Mouse (Mus musculus): Measurements from ENCODE around the gene Mybbp1a. TPM values are rescaled to one million over a fixed set of nuclear protein-coding genes. Genes with fewer than 3 reads are reported as not detected.

Mybbp1a gene
- polyA plus RNA-seq (2015; fragmentation: Nextera tagmentation; extraction: Ambion mirVana), result 159 and 164 TPM in 2 replicates

- peak within 1 kb of the TSS; percentile 97 for H3K4me3 ChIP-seq
- peaks cover 10% of the 10 kb centered on the region for H3K4me1 ChIP-seq
- H3K36me3 ChIP-seq, result peaks cover 40% of the 10 kb centered on the region
- peak within 1 kb of the TSS; percentile 90 for H3K27ac ChIP-seq
- H3K4me2 ChIP-seq (replicated peaks), result peak within 1 kb of the TSS; percentile 95
- under 1% methylated on average over 46 of the region's 46 CpGs for WGBS
- H3K9ac ChIP-seq, result peak within 1 kb of the TSS; percentile 94
- peak; percentile 94 for ATAC-seq (ENCODE audit: low FRiP score, low read depth)
- H3K9me3 ChIP-seq, result no peaks in the 10 kb centered on the region
- no peaks in the 10 kb centered on the region for H3K27me3 ChIP-seq
Observed at GRCm38 (mm10) chr11:72440965-72441664, at the start of gene Mybbp1a. Gene Mybbp1a, plus strand, starts transcription at chr11:72441355.

GRCm38 (mm10) chr11:72393243-72393642, 47.9 kb upstream of the Mybbp1a start:
- no peak overlapping the region for H3K4me2 ChIP-seq (replicated peaks)
- 71% methylated on average over 3 of the region's 3 CpGs for WGBS

GRCm38 (mm10) chr11:72393669-72394068, 47.5 kb upstream of the Mybbp1a start:
- H3K27me3 ChIP-seq, result no peaks in the 10 kb centered on the region
- H3K9ac ChIP-seq, result no peak overlapping the region
- ATAC-seq (ENCODE audit: low FRiP score, low read depth), result no peak

More at GRCm38 (mm10) chr11:72393243-72393642, 47.9 kb upstream of the Mybbp1a start:
- Histone ChIP-seq H3K9me3 (no peaks in the 10 kb centered on the region), H3K27ac (no peak overlapping the region), H3K9ac (no peak overlapping the region), H3K4me3 (no peak overlapping the region), H3K27me3 (no peaks in the 10 kb centered on the region), H3K36me3 (no peaks in the 10 kb centered on the region), H3K4me1 (peaks cover 56% of the 10 kb centered on the region)
- ATAC-seq (ENCODE audit: low FRiP score, low read depth), result no peak

GRCm38 (mm10) chr11:72394694-72395093, 46.5 kb upstream of the Mybbp1a start:
- Histone ChIP-seq H3K4me1 (peaks cover 47% of the 10 kb centered on the region), H3K36me3 (no peaks in the 10 kb centered on the region), H3K9ac (no peak overlapping the region), H3K27ac (no peak overlapping the region), H3K9me3 (no peaks in the 10 kb centered on the region), H3K4me3 (no peak overlapping the region), H3K27me3 (no peaks in the 10 kb centered on the region), H3K4me2 (replicated peaks) (no peak overlapping the region)
- no peak for ATAC-seq (ENCODE audit: low FRiP score, low read depth)
- WGBS, result 80% methylated on average over 2 of the region's 2 CpGs

More at GRCm38 (mm10) chr11:72393669-72394068, 47.5 kb upstream of the Mybbp1a start:
- no peaks in the 10 kb centered on the region for H3K36me3 ChIP-seq
- H3K4me3 ChIP-seq, result no peak overlapping the region
- H3K4me2 ChIP-seq (replicated peaks), result no peak overlapping the region
- H3K4me1 ChIP-seq, result peaks cover 55% of the 10 kb centered on the region
- H3K9me3 ChIP-seq, result no peaks in the 10 kb centered on the region
- WGBS, result 29% methylated on average over 5 of the region's 5 CpGs
- no peak overlapping the region for H3K27ac ChIP-seq

GRCm38 (mm10) chr11:72395652-72396051, 45.5 kb upstream of the Mybbp1a start:
- no peaks in the 10 kb centered on the region for H3K27me3 ChIP-seq
- 0 out of 2 replicates have a peak, but pooled peaks cover 4% of the 10 kb centered on the region for H3K36me3 ChIP-seq
- peak; percentile 55; the same call in 1 of the 2 replicates for ATAC-seq (ENCODE audit: low FRiP score, low read depth)
- no peaks in the 10 kb centered on the region for H3K9me3 ChIP-seq
- H3K4me3 ChIP-seq, result no peak overlapping the region
- H3K27ac ChIP-seq, result peak overlapping the region; percentile 15; the same call in 1 of the 2 replicates
- 50% methylated on average over 6 of the region's 6 CpGs for WGBS
- no peak overlapping the region for H3K9ac ChIP-seq
- peaks cover 43% of the 10 kb centered on the region for H3K4me1 ChIP-seq
- no peak overlapping the region for H3K4me2 ChIP-seq (replicated peaks)

- no peak overlapping the region for H3K4me2 ChIP-seq (replicated peaks)
- no peak; the same call in 1 of the 2 replicates for ATAC-seq (ENCODE audit: low FRiP score, low read depth)
- peak overlapping the region; percentile 48 for H3K27ac ChIP-seq
Observed at GRCm38 (mm10) chr11:72396621-72397020, 44.5 kb upstream of the Mybbp1a start.

GRCm38 (mm10) chr11:72397072-72397471, 44.1 kb upstream of the Mybbp1a start:
- H3K4me1 ChIP-seq, result peaks cover 43% of the 10 kb centered on the region
- H3K36me3 ChIP-seq, result peaks cover 8% of the 10 kb centered on the region; the same call in 1 of the 2 replicates
- H3K27me3 ChIP-seq, result no peaks in the 10 kb centered on the region
- no peaks in the 10 kb centered on the region for H3K9me3 ChIP-seq
- no peak overlapping the region; the same call in 1 of the 2 replicates for H3K27ac ChIP-seq
- no peak for ATAC-seq (ENCODE audit: low FRiP score, low read depth)
- H3K4me2 ChIP-seq (replicated peaks), result no peak overlapping the region
- WGBS, result 55% methylated on average over 10 of the region's 10 CpGs
- H3K4me3 ChIP-seq, result no peak overlapping the region
- no peak overlapping the region for H3K9ac ChIP-seq

More at GRCm38 (mm10) chr11:72396621-72397020, 44.5 kb upstream of the Mybbp1a start:
- Histone ChIP-seq H3K4me3 (no peak overlapping the region), H3K36me3 (peaks cover 8% of the 10 kb centered on the region; the same call in 1 of the 2 replicates), H3K4me1 (peaks cover 43% of the 10 kb centered on the region), H3K9ac (no peak overlapping the region), H3K27me3 (no peaks in the 10 kb centered on the region), H3K9me3 (no peaks in the 10 kb centered on the region)
- 71% methylated on average over 7 of the region's 7 CpGs for WGBS

GRCm38 (mm10) chr11:72397811-72398525, 43.2 kb upstream of the Mybbp1a start:
- H3K4me2 ChIP-seq (replicated peaks), result no peak overlapping the region
- no peak overlapping the region for H3K4me3 ChIP-seq
- ATAC-seq (ENCODE audit: low FRiP score, low read depth), result no peak
- peak overlapping the region; percentile 22; the same call in 1 of the 2 replicates for H3K27ac ChIP-seq
- peaks cover 43% of the 10 kb centered on the region for H3K4me1 ChIP-seq
- no peak overlapping the region for H3K9ac ChIP-seq
- H3K36me3 ChIP-seq, result peaks cover 8% of the 10 kb centered on the region; the same call in 1 of the 2 replicates
- H3K27me3 ChIP-seq, result no peaks in the 10 kb centered on the region
- 72% methylated on average over 8 of the region's 8 CpGs for WGBS
- no peaks in the 10 kb centered on the region for H3K9me3 ChIP-seq

- peaks cover 8% of the 10 kb centered on the region; the same call in 1 of the 2 replicates for H3K36me3 ChIP-seq
- no peak overlapping the region for H3K27ac ChIP-seq
- peaks cover 4% of the 10 kb centered on the region; the same call in 1 of the 2 replicates for H3K27me3 ChIP-seq
- no peak overlapping the region for H3K4me3 ChIP-seq
- H3K9ac ChIP-seq, result no peak overlapping the region
- no peak for ATAC-seq (ENCODE audit: low FRiP score, low read depth)
- no peaks in the 10 kb centered on the region for H3K9me3 ChIP-seq
- peaks cover 23% of the 10 kb centered on the region for H3K4me1 ChIP-seq
- H3K4me2 ChIP-seq (replicated peaks), result no peak overlapping the region
- WGBS, result 85% methylated on average over 12 of the region's 12 CpGs
Observed at GRCm38 (mm10) chr11:72401068-72401467, 40.1 kb upstream of the Mybbp1a start.

GRCm38 (mm10) chr11:72402017-72402416, 39.1 kb upstream of the Mybbp1a start:
- Histone ChIP-seq H3K27me3 (peaks cover 12% of the 10 kb centered on the region), H3K27ac (no peak overlapping the region), H3K4me2 (replicated peaks) (no peak overlapping the region), H3K4me3 (no peak overlapping the region), H3K4me1 (peaks cover 23% of the 10 kb centered on the region), H3K9ac (no peak overlapping the region), H3K9me3 (no peaks in the 10 kb centered on the region), H3K36me3 (peaks cover 8% of the 10 kb centered on the region; the same call in 1 of the 2 replicates)
- WGBS, result 82% methylated on average over 5 of the region's 5 CpGs
- ATAC-seq (ENCODE audit: low FRiP score, low read depth), result no peak

- Histone ChIP-seq H3K4me1 (peaks cover 23% of the 10 kb centered on the region), H3K4me2 (replicated peaks) (no peak overlapping the region), H3K27me3 (peaks cover 17% of the 10 kb centered on the region), H3K27ac (no peak overlapping the region), H3K9me3 (no peaks in the 10 kb centered on the region), H3K36me3 (peaks cover 8% of the 10 kb centered on the region; the same call in 1 of the 2 replicates), H3K4me3 (no peak overlapping the region), H3K9ac (no peak overlapping the region)
- no peak for ATAC-seq (ENCODE audit: low FRiP score, low read depth)
- WGBS, result 87% methylated on average over 12 of the region's 12 CpGs
Observed at GRCm38 (mm10) chr11:72402969-72403368, 38.2 kb upstream of the Mybbp1a start.

GRCm38 (mm10) chr11:72405532-72405931, 35.6 kb upstream of the Mybbp1a start:
- no peak for ATAC-seq (ENCODE audit: low FRiP score, low read depth)
- no peaks in the 10 kb centered on the region for H3K9me3 ChIP-seq
- H3K4me2 ChIP-seq (replicated peaks), result no peak overlapping the region
- no peak overlapping the region for H3K4me3 ChIP-seq
- H3K4me1 ChIP-seq, result peaks cover 43% of the 10 kb centered on the region
- H3K36me3 ChIP-seq, result peaks cover 4% of the 10 kb centered on the region; the same call in 1 of the 2 replicates
- WGBS, result 54% methylated on average over 4 of the region's 4 CpGs
- no peak overlapping the region for H3K27ac ChIP-seq
- H3K27me3 ChIP-seq, result peaks cover 35% of the 10 kb centered on the region
- H3K9ac ChIP-seq, result no peak overlapping the region

All from limb, embryonic 13.5 days (tissue).